Mouse (Mus musculus) natural killer cell, adult 2 months (primary cell): ENCODE data around the gene Gm20479.

Experiments
- DNase-seq, 2 experiments: peaks; one replicate each; pipeline ENCODE4 v3.0.0; 2022; ENCODE audit warnings: low spot score in 2 of 2

The Gm20479 gene

GRCm38 (mm10) chr7:27367976-27368375 lies 10.8 kb upstream of the Gm20479 start:
- DNase-seq, result no peak

GRCm38 (mm10) chr7:27366082-27366844 lies 9.0 kb upstream of the Gm20479 start:
- no peak for DNase-seq

GRCm38 (mm10) chr7:27364379-27364778 lies 7.2 kb upstream of the Gm20479 start:
- no peak for DNase-seq

GRCm38 (mm10) chr7:27361283-27361946 lies 4.2 kb upstream of the Gm20479 start:
- DNase-seq, result peak; percentile 98 to 99

GRCm38 (mm10) chr7:27360749-27361148 lies 3.5 kb upstream of the Gm20479 start:
- DNase-seq, result no peak

GRCm38 (mm10) chr7:27359706-27360358 lies 2.6 kb upstream of the Gm20479 start:
- DNase-seq, result no peak

- no peak for DNase-seq
These were observed 1.9 kb upstream of the Gm20479 start for GRCm38 (mm10) chr7:27359162-27359561.

GRCm38 (mm10) chr7:27357595-27357978 lies 368 bp upstream of the Gm20479 start:
- DNase-seq, result no peak

GRCm38 (mm10) chr7:27356248-27356647 lies 971 bp downstream of the Gm20479 start:
- peak in 1 of 2 experiments; percentile 29 for DNase-seq

- DNase-seq, result peak; percentile 82 to 86
These were observed 1.4 kb downstream of the Gm20479 start, which contains the start of gene Shkbp1 for GRCm38 (mm10) chr7:27355745-27356240. Gene Shkbp1, minus strand, starts transcription at chr7:27356019.

GRCm38 (mm10) chr7:27355261-27355660 lies 2.0 kb downstream of the Gm20479 start:
- DNase-seq, result no peak

GRCm38 (mm10) chr7:27354783-27355182 lies 2.4 kb downstream of the Gm20479 start:
- no peak for DNase-seq

- no peak for DNase-seq
These were observed 3.1 kb downstream of the Gm20479 start for GRCm38 (mm10) chr7:27354144-27354543.

- DNase-seq, result no peak
These were observed 11.8 kb downstream of the Gm20479 start for GRCm38 (mm10) chr7:27345444-27345843.

GRCm38 (mm10) chr7:27342595-27342994 lies 14.6 kb downstream of the Gm20479 start:
- DNase-seq, result peak in 1 of 2 experiments; percentile 45

GRCm38 (mm10) chr7:27339519-27339918 lies 17.7 kb downstream of the Gm20479 start:
- no peak for DNase-seq

- no peak for DNase-seq
These were observed 18.1 kb downstream of the Gm20479 start for GRCm38 (mm10) chr7:27339114-27339513.

- DNase-seq, result no peak
These were observed 19.9 kb downstream of the Gm20479 start, which contains the start of gene Ltbp4 for GRCm38 (mm10) chr7:27337175-27337853. Gene Ltbp4, minus strand, starts transcription at chr7:27337692.

- peak; percentile 78 to 84 for DNase-seq
These were observed 21.0 kb downstream of the Gm20479 start for GRCm38 (mm10) chr7:27335928-27336823.

- DNase-seq, result no peak
These were observed 22.1 kb downstream of the Gm20479 start for GRCm38 (mm10) chr7:27335011-27335720.
